ENCODE assay signal across 20 mouse cellular contexts in genomic region chr6:6875676-6876075, GRCm38 (mm10). TPM values are rescaled to one million over a fixed set of nuclear protein-coding genes. Genes with fewer than 3 reads are reported as not detected.
DNase-seq lines count a peak whose midpoint lies in the region; ATAC-seq and TF ChIP-seq lines count a peak whose summit lies in the region.
"Had no signal": no experiment of that assay in that cellular context is flagged by ENCODE, and none has a peak within 500 bp of the region (broad histone marks: within the 10 kb centered on the region; RNA-seq: fewer than 3 reads in every experiment).

No protein-coding gene starts in this region.

- H3K27me3 ChIP-seq in midbrain, embryonic 10.5 days (ENCODE audit: low read depth, poor library complexity, severe bottlenecking) = peaks cover 100% of the 10 kb centered on the region
- H3K27me3 ChIP-seq in midbrain, postnatal 0 days (ENCODE audit: insufficient read depth, low read length) = peaks cover 84% of the 10 kb centered on the region
- H3K27me3 ChIP-seq in embryonic facial prominence, embryonic 13.5 days = peaks cover 99% of the 10 kb centered on the region
- peaks cover 98% of the 10 kb centered on the region for H3K27me3 ChIP-seq in limb, embryonic 13.5 days
- peaks cover 96% of the 10 kb centered on the region for H3K27me3 ChIP-seq in hindbrain, embryonic 14.5 days (ENCODE audit: control insufficient read depth, insufficient read depth, low read length)

- no peak overlapping the region for H3K4me3 ChIP-seq in midbrain, embryonic 10.5 days
- H3K4me3 ChIP-seq in midbrain, postnatal 0 days (ENCODE audit: low read depth, low read length) = no peak overlapping the region
- H3K4me3 ChIP-seq in embryonic facial prominence, embryonic 13.5 days = 0 out of 2 replicates have a peak overlapping the region, but pooled peaks have one; percentile 12
- H3K4me3 ChIP-seq in limb, embryonic 13.5 days = no peak overlapping the region
- H3K4me3 ChIP-seq in hindbrain, embryonic 14.5 days (replicated peaks; ENCODE audit: low read length) = no peak overlapping the region
- H3K4me3 ChIP-seq: heart, embryonic 13.5 days; neural tube, embryonic 12.5 days had no signal

- H3K9me3 ChIP-seq in midbrain, embryonic 10.5 days (replicated peaks) = no peaks in the 10 kb centered on the region
- no peaks in the 10 kb centered on the region for H3K9me3 ChIP-seq in midbrain, postnatal 0 days (ENCODE audit: low read length)
- no peaks in the 10 kb centered on the region for H3K9me3 ChIP-seq in embryonic facial prominence, embryonic 13.5 days
- no peaks in the 10 kb centered on the region for H3K9me3 ChIP-seq in limb, embryonic 13.5 days
- H3K9me3 ChIP-seq in hindbrain, embryonic 14.5 days (ENCODE audit: control insufficient read depth, low read length) = no peaks in the 10 kb centered on the region
- H3K9me3 ChIP-seq: heart, embryonic 13.5 days; neural tube, embryonic 12.5 days had no signal

- 2% methylated on average over 9 of the region's 9 CpGs for WGBS in midbrain, embryonic 10.5 days
- WGBS in midbrain, postnatal 0 days = 1% methylated on average over 8 of the region's 9 CpGs
- WGBS in embryonic facial prominence, embryonic 13.5 days = 12% methylated on average over 9 of the region's 9 CpGs
- 10% methylated on average over 9 of the region's 9 CpGs for WGBS in limb, embryonic 13.5 days
- WGBS in hindbrain, embryonic 14.5 days = 5% methylated on average over 9 of the region's 9 CpGs

- H3K9ac ChIP-seq in midbrain, postnatal 0 days (replicated peaks; ENCODE audit: low read length, poor library complexity, severe bottlenecking) = no peak overlapping the region
- H3K9ac ChIP-seq in embryonic facial prominence, embryonic 13.5 days = 0 out of 2 replicates have a peak overlapping the region, but pooled peaks have one; percentile 55
- H3K9ac ChIP-seq in limb, embryonic 13.5 days = no peak overlapping the region
- no peak overlapping the region for H3K9ac ChIP-seq in hindbrain, embryonic 14.5 days
- H3K9ac ChIP-seq: heart, embryonic 13.5 days; liver, embryonic 14.5 days; neural tube, embryonic 12.5 days had no signal

- H3K27ac ChIP-seq in midbrain, embryonic 10.5 days (replicated peaks) = no peak overlapping the region
- H3K27ac ChIP-seq in midbrain, postnatal 0 days (ENCODE audit: low read depth, low read length) = no peak overlapping the region
- H3K27ac ChIP-seq in embryonic facial prominence, embryonic 13.5 days = peak overlapping the region; percentile 85
- no peak overlapping the region for H3K27ac ChIP-seq in limb, embryonic 13.5 days
- H3K27ac ChIP-seq in hindbrain, embryonic 14.5 days = no peak overlapping the region
- H3K27ac ChIP-seq: heart, embryonic 13.5 days; liver, embryonic 14.5 days; neural tube, embryonic 12.5 days had no signal

- no peak overlapping the region for H3K4me2 ChIP-seq in midbrain, postnatal 0 days (ENCODE audit: low read depth, low read length, poor library complexity, severe bottlenecking)
- H3K4me2 ChIP-seq in embryonic facial prominence, embryonic 13.5 days = peak overlapping the region; percentile 78
- H3K4me2 ChIP-seq in limb, embryonic 13.5 days (replicated peaks) = peak overlapping the region; percentile 51; the same call in 1 of the 2 replicates
- H3K4me2 ChIP-seq in hindbrain, embryonic 14.5 days (replicated peaks) = no peak overlapping the region
- H3K4me2 ChIP-seq: neural tube, embryonic 12.5 days had no signal

- H3K4me1 ChIP-seq in midbrain, embryonic 10.5 days = peaks cover 30% of the 10 kb centered on the region
- no peaks in the 10 kb centered on the region for H3K4me1 ChIP-seq in midbrain, postnatal 0 days (ENCODE audit: insufficient read depth, low read length)
- peaks cover 52% of the 10 kb centered on the region for H3K4me1 ChIP-seq in embryonic facial prominence, embryonic 13.5 days
- peaks cover 38% of the 10 kb centered on the region for H3K4me1 ChIP-seq in limb, embryonic 13.5 days
- no peaks in the 10 kb centered on the region for H3K4me1 ChIP-seq in hindbrain, embryonic 14.5 days (replicated peaks; ENCODE audit: control insufficient read depth, insufficient read depth, low read length)

- no peaks in the 10 kb centered on the region for H3K36me3 ChIP-seq in midbrain, embryonic 10.5 days
- no peaks in the 10 kb centered on the region for H3K36me3 ChIP-seq in midbrain, postnatal 0 days (ENCODE audit: insufficient read depth, low read length)
- H3K36me3 ChIP-seq in embryonic facial prominence, embryonic 13.5 days = 0 out of 2 replicates have a peak, but pooled peaks cover 3% of the 10 kb centered on the region
- H3K36me3 ChIP-seq in limb, embryonic 13.5 days = no peaks in the 10 kb centered on the region
- no peaks in the 10 kb centered on the region for H3K36me3 ChIP-seq in hindbrain, embryonic 14.5 days (replicated peaks; ENCODE audit: control insufficient read depth, insufficient read depth)
- H3K36me3 ChIP-seq: heart, embryonic 13.5 days; neural tube, embryonic 12.5 days had no signal

- TF ChIP-seq CTCF in midbrain, postnatal 0 days (IDR thresholded peaks at IDR 0.05) = no peak

- peak; percentile 46 for DNase-seq in midbrain, embryonic 10.5 days (ENCODE audit: low spot score)
- no peak for DNase-seq in midbrain, postnatal 0 days (ENCODE audit: low spot score)
- DNase-seq in retina, postnatal 1 day = peak; percentile 3
- no peak for DNase-seq in hindbrain, embryonic 14.5 days (ENCODE audit: low spot score)
- DNase-seq: adrenal gland, adult 8-10 months; cerebellum, adult 8-10 months; gastrocnemius, postnatal 25 days; kidney, adult 11 months; kidney, postnatal 25 days; left cerebral cortex, postnatal 4 days; thymus, adult 2 months had no signal

- no peak for ATAC-seq in midbrain, postnatal 0 days (ENCODE audit: low FRiP score)
- ATAC-seq in embryonic facial prominence, embryonic 13.5 days (ENCODE audit: insufficient number of reproducible peaks, insufficient read depth, low FRiP score, low TSS enrichment, low read depth) = no peak
- ATAC-seq in limb, embryonic 13.5 days (ENCODE audit: low FRiP score, low read depth) = no peak
- no peak for ATAC-seq in granulocyte monocyte progenitor cell, adult 5-6 weeks (replicated peaks; ENCODE audit: poor library complexity, severe bottlenecking)
- ATAC-seq in hindbrain, embryonic 14.5 days (ENCODE audit: low FRiP score) = no peak
- ATAC-seq: lung, postnatal 0 days had no signal

RNA-seq across cellular contexts. Expression of gene Dlx5, which starts 6.2 kb away (rescaled TPM):
- 4.5 and 8.9 TPM in 2 replicates for polyA plus RNA-seq in midbrain, embryonic 10.5 days (2016; fragmentation: Nextera tagmentation; extraction: Ambion mirVana)
- 0.49 and 0.76 TPM in 2 replicates for total RNA-seq in midbrain, postnatal 0 days (2014; rRNA removed)
- polyA plus RNA-seq in midbrain, postnatal 0 days (2015; fragmentation: Nextera tagmentation; extraction: Ambion mirVana) = 3.3 and 6.7 TPM in 2 replicates
- 44.3 and 54.9 TPM in 2 replicates for polyA plus RNA-seq in embryonic facial prominence, embryonic 13.5 days (2015; fragmentation: Nextera tagmentation; extraction: Ambion mirVana)
- polyA plus RNA-seq in limb, embryonic 13.5 days (2015; fragmentation: Nextera tagmentation; extraction: Ambion mirVana) = 30.7 and 41.3 TPM in 2 replicates
- not detected in 2 replicates for total RNA-seq in granulocyte monocyte progenitor cell, adult 5-6 weeks (2014; fragmentation: Nextera tagmentation)
- total RNA-seq in granulocyte monocyte progenitor cell, adult 5-6 weeks (2017) = not detected in 2 replicates
- polyA plus RNA-seq in hindbrain, embryonic 14.5 days (2014; fragmentation: Nextera tagmentation; extraction: Ambion mirVana) = not detected in 2 replicates
- total RNA-seq: gastrocnemius, postnatal 25 days; hematopoietic stem cell, adult 5-6 weeks; MEL had no signal
- polyA plus RNA-seq: liver, embryonic 14.5 days; lung, postnatal 0 days had no signal

RNA-seq across cellular contexts. Expression of gene Dlx6, which starts 12.5 kb away (rescaled TPM):
- polyA plus RNA-seq in midbrain, embryonic 10.5 days (2016; fragmentation: Nextera tagmentation; extraction: Ambion mirVana) = 0.48 and 0.79 TPM in 2 replicates
- total RNA-seq in midbrain, postnatal 0 days (2014; rRNA removed) = 0.57 and 1.5 TPM in 2 replicates
- 0.81 and 1.1 TPM in 2 replicates for polyA plus RNA-seq in midbrain, postnatal 0 days (2015; fragmentation: Nextera tagmentation; extraction: Ambion mirVana)
- 4.6 and 5.1 TPM in 2 replicates for polyA plus RNA-seq in embryonic facial prominence, embryonic 13.5 days (2015; fragmentation: Nextera tagmentation; extraction: Ambion mirVana)
- 1.5 and 2.7 TPM in 2 replicates for polyA plus RNA-seq in limb, embryonic 13.5 days (2015; fragmentation: Nextera tagmentation; extraction: Ambion mirVana)
- not detected in 2 replicates for total RNA-seq in granulocyte monocyte progenitor cell, adult 5-6 weeks (2014; fragmentation: Nextera tagmentation)
- not detected in 2 replicates for total RNA-seq in granulocyte monocyte progenitor cell, adult 5-6 weeks (2017)
- not detected in 2 replicates for polyA plus RNA-seq in hindbrain, embryonic 14.5 days (2014; fragmentation: Nextera tagmentation; extraction: Ambion mirVana)
- total RNA-seq: gastrocnemius, postnatal 25 days; hematopoietic stem cell, adult 5-6 weeks; MEL had no signal
- polyA plus RNA-seq: heart, embryonic 13.5 days; liver, embryonic 14.5 days; lung, postnatal 0 days; neural tube, embryonic 12.5 days; thymus, adult 2 months had no signal

Comparison
In these comparisons a context has a peak if more than half of its experiments do, and no peak if none do; other contexts are left out.
1. DNase-seq: peak in midbrain, embryonic 10.5 days (single experiment) and retina, postnatal 1 day (single experiment); none in midbrain, postnatal 0 days (single experiment) and hindbrain, embryonic 14.5 days (single experiment).
2. H3K4me2 ChIP-seq: peak in embryonic facial prominence, embryonic 13.5 days (single experiment) and limb, embryonic 13.5 days (single experiment); none in midbrain, postnatal 0 days (single experiment) and hindbrain, embryonic 14.5 days (single experiment).